Mouse (Mus musculus): ENCODE measurements at regions not wholly inside any gene's neighbourhood (a gene's known extent, or its start where the extent isn't known, plus 50 kb on each side); places are given as distances from the start of the nearest gene placed in this dataset.

GRCm38 (mm10) chr14:45781850-45782249, 123.9 kb upstream of the Ddhd1 start:
- TF ChIP-seq POLR2A (IDR thresholded peaks at IDR 0.05; ENCODE audit: low read depth, low read length) (no peak), CTCF (IDR thresholded peaks at IDR 0.05; ENCODE audit: borderline replicate concordance, insufficient read depth, low read length) (no peak)
